Mouse (Mus musculus) fibroblast of lung, adult 2 months (primary cell): Measurements from ENCODE around the gene Olfr447.

Experiments
- DNase-seq: peaks from one replicate; pipeline ENCODE4 v3.0.0-alpha.2; 2011; ENCODE audit warnings: low read depth

Olfr447 gene

DNA sequence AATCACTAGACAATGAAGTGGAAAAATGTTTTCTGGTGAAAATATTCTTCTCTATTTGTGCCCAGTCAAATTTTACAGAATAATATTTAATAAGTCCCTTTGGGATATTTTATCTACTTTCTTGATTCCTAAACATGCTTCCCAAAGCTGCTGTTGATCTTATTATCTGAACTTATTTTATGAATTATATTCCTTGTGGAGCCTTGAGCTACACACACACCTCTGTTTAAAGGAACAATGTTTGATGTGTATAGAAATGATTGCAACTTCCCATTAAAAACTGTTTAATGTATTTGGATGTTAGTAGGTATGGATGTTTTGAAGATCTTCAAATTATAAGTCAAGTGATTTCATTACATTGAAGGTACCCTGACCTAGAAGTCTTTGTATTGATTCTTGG is at the start of gene Olfr447:
TSS of gene Olfr447 (plus strand) at position 301 of the 400 bp plus-strand sequence.
- DNase-seq, result no peak

DNA sequence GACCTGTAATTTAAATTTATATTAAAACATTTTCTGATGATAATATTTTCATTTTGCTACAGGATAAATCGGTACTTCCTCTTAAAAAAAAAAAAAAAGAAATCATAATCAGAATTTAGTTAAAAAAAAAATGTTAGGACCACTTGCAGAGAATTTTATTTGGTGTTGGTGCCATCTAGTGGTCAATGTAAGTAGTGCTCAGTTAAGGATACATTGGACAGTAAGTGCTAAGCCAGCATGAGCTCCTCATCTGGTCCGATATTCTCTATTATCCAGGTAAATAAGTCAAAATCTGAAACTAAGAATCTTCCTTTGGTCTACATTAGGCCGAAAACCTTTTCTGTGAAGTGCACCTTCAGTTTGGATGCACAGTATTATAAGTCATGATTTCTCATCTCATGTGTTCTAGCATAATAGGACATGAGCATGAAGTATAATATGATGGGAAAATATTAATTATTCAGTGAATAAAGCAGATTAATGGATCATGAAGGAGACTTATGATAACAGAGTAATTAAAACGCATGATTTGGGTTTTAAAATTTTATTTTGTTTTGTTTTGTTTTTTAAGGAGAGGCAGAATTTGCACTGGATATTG is 48.4 kb upstream of the Olfr447 start:
- peak; percentile 40 for DNase-seq

DNA sequence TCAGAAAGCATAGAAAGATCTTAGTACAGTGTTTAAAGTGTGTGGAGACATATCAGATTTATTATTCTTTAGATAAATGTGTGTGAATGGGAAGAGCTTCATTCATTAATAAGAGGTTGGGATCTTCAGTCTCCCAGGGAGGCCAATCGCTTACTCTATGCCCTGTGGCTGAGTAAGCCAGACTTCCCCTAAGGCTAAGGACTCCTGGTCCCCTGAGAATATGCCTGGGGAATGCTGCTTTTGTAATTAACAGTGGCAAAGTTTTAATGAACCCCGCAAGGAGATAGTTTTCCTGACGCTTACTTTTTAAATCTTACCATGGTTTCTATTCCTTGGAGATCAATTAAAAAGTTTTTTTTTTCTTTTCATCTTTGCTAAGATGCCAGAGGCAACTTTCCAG is 39.0 kb upstream of the Olfr447 start:
- no peak for DNase-seq

DNA sequence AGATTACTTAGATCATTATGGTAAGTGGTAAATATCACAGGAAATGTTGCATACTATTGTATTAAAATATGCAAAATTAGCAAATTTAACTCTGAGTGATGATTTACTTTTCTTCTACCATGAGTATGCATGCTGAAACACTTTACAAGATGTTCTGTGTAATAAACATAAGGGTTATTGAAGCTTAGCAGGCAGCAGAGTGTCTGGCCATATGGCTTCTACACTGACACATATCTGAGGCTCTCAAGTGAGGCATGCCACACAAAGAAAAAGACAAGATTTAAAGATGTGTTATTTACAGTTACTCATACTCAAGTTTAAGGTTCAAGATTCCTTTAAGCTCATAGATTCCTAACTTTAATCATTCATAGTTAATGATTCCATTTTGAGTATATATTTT is 32.4 kb upstream of the Olfr447 start:
- no peak for DNase-seq

DNA sequence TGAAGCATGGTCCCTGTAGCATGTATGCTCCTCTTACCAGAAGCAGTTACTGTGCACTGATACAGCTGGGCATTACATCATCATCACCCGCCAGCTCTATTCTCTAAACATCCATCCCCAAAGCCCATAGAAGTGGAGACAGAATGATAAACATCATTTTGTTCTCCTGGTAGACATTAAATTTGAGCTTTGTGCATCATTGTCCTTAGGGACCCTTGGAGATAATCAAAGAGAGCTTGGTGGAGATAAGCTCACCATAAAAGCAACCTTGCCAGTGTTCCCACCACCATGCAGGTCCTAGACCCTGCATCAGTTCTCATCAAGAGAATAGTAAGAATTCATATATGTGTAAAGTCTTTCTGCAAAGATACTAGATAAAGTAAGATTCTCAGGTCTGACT is 18.5 kb upstream of the Olfr447 start, which contains the start of gene Olfr448:
TSS of gene Olfr448 (plus strand) at position 301 of the 400 bp plus-strand sequence.
- DNase-seq, result no peak

DNA sequence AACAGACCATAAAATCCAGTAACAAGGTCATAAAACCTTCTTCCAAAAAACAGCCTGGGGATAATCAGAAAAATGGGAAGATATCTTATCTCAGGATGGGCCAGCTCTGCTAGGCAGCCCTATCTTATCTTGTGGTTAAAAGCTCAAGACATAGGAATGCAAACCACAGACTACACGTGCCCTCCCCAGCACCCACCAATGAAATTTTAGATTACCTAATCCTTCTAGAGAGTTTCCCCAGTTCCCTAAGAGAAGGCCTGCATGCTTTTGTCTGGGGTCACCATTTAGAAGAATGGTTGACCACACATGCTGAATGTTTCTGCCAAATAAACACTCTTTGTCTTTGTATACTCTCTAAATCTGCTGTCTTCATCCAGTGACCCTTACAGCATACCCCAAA is 8.3 kb upstream of the Olfr447 start:
- DNase-seq, result no peak

DNA sequence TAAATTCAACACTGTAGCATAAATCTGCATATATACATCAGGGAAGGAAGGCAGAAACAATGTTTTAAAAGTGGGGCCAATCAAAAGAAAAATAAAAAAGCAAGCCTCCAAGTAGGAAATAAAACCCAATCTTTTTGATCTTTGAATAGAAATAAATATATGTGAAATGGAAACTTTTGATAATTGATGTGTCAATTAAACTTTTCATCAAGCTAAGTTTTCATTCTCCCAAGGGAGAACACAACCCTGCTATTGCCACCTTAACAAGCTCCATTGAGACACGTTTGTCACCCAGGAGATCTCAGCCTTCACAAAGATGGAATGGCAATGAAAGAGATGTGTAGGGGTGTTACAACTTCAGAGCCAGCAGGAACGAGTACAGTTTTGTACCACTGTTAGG is 12.4 kb downstream of the Olfr447 start, which contains the start of gene Olfr446:
TSS of gene Olfr446 (plus strand) at position 301 of the 400 bp plus-strand sequence.
- DNase-seq, result no peak

DNA sequence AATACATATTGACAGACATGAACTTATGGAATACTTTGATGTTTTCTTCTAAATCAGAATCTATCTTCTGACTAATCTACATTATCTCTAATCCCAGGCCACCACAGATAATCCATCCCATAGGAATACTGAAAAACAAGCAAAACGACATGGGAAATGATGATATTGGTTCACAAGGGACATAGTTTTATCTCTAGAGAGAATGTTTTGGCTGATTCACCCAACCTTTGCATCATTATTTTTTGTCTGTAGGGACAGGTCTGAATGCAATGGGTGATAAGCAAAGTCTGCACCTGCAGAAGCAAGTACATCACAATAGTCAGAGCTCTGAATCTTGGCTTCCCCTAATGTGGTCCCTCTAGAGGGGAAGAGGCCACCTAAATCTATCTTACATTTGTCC is 40.1 kb downstream of the Olfr447 start, which contains the start of gene Olfr444:
TSS of gene Olfr444 (plus strand) at position 301 of the 400 bp plus-strand sequence.
- DNase-seq, result no peak
